Mouse (Mus musculus) cerebellum, postnatal 25 days (tissue): Measurements from ENCODE around the gene Fbxo42.

ENCODE experiments used
- DNase-seq, 2 experiments: peaks; one replicate each; pipeline ENCODE4 v3.0.0; 2021; ENCODE audit warnings: mixed read lengths in 2 of 2

Gene Fbxo42

DNA sequence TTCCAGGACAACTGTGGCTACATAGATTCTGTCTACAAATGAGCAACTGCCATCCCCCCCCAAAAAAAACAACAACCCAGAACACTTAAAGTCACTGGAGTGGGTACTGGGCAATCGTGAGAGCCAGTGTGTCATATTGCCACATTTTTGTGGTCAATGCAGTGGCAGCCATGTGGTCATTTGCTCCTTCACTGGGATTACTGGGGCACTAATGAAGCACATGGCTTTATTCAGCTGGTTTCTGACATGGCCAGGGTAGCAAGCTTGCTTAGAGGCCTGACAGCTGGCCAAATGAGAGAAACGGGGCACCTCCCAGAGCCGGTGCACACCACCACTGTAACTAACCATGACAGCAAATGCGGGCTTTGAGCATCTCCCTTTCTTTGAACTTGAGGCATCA is 30.8 kb downstream of the Fbxo42 start:
- DNase-seq = no peak

DNA sequence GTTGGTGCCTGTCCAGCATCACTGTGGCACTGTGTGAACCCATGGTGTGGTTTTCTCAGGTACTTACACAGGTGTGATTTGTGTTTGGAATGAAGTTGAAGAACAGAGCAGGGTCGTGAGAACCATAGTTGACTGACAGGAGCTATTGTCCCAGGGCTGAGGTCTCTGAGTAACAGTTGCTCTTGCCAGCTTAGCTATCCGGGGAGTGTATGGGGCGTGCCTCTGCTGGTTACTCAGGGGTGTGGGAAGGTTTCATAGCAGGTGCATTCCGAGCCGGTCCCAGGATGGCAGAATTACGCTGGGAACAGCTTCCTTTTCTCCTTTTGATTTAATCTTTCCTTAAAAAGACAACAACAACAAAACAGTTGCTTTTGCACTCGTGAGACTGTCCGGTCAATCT is 33.1 kb downstream of the Fbxo42 start:
- DNase-seq = no peak

DNA sequence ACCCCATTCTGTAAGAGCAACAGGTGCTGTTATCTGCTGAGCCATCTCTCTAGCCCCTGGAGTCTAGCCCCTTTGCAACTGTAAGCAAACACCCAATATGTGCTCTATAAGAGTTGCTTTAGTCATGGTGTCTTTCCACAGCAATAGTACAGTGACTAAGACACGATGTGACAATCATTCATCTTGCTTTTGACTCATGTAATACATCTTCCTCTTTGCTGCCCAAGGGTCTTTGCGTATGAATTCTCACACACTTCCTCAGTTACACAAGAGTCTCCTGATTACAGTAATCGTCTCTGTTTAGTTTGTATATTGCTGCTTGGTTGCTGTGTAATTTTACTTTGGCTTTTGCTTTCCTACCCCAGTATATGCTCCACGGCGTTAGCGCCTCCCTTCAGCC is 34.3 kb downstream of the Fbxo42 start:
- no peak for DNase-seq

DNA sequence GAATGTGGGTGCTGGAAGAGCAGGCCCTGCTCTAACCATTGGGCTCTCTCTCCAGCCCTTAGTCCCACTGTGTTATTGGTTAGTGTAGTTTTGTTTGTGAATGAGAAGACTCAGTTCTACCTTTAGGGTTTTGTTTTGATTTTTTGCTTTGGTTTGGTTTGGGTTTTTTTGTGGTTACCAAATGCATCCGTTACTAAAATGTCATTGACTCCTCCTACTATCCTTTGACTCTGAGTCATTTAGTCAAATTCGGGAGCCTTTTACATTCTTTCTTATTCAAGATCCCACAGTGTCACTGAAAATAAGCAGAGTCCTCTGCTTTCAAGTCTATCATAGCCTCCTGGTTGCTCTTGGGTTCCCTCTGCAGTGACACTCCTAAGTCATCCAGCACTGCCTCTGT is 36.2 kb downstream of the Fbxo42 start:
- DNase-seq = no peak

DNA sequence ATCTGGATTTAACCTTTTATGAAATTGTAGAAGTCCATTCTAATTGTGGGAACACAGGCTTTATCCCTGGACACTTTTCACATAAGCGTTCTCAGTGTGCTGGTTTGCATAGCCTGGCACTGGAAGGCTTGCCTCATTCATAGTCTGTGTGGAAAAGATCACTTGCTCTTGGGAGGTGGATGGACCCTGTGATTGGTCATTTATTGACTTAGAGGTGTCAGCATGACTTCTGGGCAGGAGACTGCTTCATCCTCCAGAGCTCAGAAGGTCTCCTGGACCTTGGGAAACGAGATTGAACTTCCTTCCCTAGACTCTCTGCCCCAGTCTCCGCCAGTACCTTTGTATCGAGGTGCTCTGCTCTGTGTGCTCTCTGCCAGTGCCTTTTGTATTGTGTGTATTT is 36.7 kb downstream of the Fbxo42 start:
- DNase-seq = no peak

DNA sequence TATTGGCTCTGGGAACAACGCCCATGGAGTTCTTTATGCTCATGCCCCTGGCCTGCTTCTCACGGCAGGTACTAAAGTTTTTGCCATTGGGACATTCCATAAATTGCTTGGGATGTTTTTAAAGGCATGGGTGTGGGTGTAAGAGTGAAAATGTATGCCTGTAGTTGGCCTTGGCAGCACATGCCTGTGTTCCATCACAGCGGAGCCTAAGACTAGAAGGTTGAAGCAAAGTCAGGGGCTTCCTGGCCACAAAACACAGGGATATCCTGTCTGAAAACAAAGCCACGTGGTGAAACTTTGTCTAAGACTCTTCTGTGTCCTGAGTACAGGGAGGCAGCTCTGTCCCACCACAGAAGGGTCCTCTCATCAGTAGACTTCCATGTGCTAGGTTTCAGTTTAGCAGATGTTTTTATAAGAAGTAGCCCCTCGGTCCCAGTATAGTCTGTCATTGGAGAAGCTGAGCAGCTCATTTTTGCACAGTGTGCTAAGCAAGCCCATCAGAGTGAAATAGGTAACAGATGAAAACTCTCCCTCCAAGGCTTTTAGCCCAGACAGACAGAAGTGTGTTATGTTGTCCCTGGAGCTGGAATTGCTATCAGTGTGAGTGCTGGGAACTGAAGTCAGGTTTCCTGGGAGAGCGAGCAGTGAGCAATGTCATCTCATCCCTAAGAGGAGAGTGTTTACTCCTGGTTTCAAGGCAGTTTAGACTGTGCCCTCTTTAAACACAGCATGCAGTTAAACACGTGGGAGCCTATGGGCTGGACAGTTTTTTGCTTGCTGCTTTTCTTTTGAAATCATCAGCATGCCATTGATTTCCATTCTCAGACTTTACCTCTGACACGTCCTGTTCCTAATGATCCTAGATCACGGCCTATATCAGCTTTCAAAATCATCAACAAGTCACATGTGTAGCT is 39.5 kb downstream of the Fbxo42 start:
- no peak for DNase-seq

DNA sequence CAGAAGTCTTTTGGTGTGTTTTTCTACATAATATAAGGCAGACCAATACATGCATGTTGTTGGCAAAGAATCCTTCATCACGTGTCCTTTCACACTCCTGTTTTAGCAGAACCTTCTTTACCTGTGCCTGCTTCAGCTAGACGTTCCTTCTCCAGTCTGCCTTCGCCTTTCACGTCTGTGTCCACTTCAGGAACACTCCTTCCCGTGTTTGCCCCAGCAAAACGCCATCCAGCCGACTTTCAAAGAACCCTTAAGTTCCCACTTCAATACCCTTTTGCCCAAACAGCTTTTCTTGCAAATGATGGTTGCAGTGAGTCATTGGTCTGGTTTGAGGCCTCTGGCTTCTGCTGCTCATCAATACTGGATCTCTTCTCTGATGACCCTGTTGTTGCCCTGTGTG is 43.6 kb downstream of the Fbxo42 start:
- no peak for DNase-seq

DNA sequence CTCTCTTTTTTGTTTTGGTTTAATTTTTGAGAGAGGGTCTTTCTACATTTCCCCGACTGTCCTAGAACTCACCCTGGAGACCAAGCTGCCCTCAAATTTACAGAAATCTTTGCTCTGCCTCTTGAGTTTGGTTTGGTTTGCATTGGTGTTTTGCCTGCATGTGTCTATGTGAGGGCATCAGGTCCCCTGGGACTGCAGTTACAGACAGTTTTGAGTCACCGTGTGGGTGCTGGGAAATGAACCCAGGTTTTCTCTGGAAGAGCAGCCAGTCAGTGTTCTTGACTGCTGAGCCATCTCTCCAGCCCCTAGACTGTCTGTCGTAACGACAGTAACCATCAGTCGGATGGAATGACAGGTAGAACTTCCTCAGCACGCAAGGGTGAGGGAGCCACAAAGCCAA is 46.8 kb downstream of the Fbxo42 start:
- no peak for DNase-seq

DNA sequence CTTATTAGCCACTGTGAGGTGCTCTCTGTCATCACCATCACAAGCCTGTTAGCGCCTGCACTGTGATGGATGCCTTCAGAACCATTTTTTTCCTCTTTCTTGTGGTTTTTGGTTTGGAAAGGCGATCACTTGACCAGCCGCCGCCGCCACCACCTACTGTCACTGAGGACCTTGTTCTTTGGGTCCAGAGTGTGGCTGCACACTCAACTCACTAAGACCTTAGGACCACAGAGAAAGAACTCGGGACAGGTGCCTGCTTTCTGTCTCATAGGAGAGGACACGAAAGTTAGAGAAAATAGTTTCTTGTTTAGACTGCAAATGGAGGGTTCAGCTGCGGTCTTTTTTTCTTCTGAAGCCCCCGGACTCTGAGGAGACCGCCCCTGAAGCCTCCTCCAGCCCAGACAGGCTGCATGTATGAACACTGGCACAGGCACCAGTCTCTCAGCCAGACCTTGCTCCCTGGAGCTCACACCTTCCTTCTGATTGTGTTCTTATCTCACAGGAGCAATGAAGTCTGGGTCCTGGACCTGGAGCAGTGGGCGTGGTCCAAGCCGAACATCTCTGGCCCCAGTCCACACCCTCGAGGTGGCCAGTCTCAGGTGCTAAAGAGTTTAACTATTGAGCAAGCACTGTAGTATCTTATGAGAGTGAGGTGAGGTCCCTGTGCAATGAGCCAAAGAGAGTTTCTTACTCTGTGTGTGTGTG is 49.4 kb downstream of the Fbxo42 start:
- DNase-seq = no peak

DNA sequence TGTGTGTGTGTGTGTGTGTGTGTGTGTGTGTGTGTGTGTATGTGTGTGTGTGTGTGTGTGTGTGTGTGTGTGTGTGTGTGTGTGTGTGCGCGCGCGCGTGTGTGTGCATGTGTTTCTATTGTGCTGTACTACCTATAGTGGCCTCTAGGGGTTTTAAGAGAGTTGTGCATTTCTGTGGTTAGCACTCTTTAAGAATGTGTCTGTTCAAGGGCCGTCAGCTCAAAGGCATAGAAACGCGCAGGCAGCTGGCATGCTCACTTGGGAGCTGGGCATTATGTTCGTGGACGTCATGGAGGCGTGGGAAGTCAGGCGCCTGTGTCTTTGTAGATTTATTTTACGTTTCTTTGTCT is 49.9 kb downstream of the Fbxo42 start:
- DNase-seq = no peak

DNA sequence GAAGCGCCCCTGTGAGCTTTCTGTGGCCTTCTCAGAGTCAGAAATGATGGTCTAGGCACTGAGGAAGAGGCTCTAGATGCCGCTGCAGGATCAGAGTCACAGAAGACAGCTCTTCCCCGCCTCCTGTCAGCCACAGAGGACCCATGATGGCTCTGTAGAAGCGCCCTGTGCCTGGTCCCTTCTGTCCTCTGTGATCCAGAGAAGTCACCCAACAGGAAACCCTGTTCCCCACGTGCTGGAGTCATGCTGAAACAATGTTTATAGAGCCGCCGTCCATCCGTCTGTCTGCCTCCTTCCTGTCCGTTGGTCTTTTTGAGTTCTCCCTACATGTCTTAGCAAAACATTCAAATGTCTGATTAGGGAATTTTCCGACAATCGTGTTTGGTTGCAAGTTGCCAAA is 53.2 kb downstream of the Fbxo42 start:
- no peak for DNase-seq

DNA sequence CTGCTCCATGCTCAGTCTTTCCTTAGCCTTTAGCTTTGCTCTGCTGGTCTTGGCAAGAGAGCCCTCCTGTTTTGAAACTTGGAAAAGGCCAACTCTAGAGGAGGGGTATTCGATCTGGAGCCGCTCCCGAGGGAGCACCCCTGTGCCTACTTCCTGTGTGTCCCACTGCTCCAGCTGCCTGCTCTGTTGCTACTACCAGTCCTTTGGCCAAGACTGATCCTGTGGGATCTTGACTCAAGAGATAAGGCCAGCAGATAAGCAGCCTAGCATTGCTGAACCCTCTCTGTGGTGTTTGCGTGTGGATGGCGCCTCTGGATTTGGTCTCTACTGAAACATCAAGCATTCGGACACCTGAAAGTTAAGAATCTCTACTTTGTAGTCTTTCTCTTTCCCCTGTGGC is 54.5 kb downstream of the Fbxo42 start:
- no peak for DNase-seq

DNA sequence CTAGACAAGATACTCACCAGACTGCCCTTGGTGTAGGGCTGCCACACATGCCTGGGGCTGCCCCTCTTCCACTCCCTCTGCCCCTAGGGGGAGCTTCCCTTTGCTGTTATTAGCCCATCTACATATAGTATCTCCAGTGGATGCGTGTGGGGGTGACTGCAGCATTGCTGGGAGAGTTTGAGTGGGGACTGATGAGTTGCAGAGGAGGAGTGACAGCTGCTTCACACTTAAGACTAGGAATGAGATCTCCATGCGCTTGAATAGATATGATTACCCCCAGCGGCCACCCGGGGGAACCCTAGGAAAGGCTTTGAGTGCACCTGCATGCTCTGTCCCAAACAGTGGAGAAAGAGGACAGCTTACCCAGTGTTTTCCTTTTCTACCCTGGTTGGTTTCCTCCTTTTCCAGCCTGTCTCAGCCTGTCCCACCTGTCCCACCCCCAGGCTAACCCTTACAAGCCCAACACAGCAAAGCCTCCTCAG is 56.9 kb downstream of the Fbxo42 start:
- peak; percentile 43 to 50 for DNase-seq

DNA sequence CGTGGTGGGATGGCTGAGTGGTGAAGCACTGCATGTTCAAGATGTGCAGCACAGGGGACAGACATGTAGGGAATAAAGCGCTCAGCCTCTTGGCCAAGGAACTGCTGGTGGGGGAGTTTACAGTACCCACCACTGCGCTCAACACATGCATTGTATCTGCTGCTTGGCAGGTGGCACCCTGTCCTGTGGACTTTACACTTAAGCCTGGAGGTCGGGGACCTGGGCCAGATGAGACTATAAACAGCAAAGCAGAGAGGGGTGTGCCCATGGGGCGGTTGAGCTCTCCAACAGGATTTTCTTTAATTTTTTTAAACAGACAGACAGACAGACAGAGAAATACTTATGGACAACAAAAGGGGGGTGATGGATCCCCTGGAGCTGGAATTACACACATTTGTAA is 59.4 kb downstream of the Fbxo42 start:
- no peak for DNase-seq

DNA sequence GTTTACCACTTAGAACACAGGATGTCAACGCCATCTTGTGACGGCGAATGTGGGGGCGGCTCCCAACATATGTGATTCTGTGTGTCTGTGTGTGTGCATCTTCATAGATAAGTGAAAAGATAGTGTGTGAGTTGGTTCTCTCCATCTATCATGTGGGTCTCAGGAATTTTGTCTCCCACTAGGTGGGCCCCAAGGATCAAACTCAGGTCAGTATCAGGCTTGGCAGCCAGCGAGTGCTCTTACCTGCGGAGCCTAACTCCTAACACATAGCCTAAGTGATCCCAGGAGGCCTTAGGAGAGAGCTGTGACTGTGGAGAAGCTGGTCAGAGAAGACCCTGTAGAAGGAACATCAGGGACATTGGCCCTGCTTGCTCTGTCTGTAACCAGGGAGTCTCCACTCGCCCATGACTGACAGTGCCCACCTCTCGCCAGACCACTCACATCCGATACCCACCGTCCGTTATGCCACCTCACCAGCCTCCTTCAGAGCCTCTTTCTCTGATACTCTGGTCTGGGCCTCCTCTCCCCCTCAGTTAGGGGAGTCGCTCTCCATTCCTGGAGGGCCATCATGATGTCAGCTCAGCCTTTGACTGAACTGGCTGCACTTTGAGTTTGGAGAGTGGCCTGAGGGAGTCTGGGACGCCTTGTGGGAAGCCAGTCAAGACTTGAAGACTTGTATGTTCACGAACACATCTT is 63.0 kb downstream of the Fbxo42 start:
- DNase-seq = no peak

DNA sequence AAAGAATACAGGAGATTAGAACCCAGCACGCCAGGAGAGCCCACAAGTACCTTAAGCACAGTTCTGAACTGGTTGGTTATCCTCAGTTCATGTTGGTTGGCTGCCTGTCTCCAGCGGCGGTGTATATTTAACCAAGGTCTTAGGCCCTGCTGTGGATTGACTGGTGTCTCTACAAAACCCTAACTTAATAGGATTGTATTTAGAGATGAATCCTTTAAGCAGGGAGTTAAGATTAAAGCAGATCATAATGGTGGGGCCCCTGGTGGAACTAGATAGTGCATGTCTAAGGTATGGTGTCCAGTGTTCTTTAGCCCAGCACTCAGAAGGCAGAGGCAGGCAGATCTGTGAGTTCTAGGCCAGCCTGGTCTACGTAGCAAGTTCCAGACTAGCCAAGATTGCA is 63.9 kb downstream of the Fbxo42 start:
- DNase-seq = no peak

DNA sequence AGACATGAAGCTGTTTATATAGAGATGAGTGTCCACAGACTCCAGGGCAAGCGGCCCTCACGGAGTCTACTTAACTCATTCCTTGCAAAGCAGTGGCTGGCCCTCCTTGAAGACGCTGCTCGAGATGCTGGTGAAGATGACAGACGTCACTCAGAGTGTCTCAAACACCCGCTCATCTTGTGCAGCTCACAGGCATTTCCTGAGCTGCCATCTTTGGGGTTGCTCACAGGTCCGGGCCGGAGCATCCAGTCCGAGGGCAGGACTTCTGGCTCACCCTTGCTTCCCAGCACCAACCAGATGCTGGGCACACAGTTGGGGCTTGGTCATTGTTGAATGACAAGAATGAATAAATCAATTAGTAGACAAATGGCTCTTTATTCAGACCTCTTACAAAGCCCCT is 65.2 kb downstream of the Fbxo42 start:
- DNase-seq = no peak

DNA sequence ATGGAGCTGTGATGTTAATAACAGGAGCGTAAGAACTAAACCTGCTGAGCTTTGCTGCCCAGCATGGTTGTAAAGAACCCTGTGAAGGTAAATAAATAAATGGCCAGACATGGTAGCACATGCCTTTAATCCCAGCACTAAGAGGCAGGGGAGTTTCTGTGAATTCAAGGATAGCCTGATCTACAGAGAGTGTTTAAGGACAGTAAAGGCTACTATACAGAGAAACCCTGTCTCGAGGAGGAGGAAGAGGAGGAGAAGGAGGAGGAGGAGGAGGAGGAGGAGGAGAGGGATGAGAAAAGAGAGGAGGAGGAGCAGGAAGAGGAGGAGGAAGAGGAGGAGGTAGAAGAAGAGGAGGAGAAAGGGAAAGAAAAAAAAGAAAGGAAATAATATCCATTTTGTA is 65.6 kb downstream of the Fbxo42 start:
- DNase-seq = no peak

DNA sequence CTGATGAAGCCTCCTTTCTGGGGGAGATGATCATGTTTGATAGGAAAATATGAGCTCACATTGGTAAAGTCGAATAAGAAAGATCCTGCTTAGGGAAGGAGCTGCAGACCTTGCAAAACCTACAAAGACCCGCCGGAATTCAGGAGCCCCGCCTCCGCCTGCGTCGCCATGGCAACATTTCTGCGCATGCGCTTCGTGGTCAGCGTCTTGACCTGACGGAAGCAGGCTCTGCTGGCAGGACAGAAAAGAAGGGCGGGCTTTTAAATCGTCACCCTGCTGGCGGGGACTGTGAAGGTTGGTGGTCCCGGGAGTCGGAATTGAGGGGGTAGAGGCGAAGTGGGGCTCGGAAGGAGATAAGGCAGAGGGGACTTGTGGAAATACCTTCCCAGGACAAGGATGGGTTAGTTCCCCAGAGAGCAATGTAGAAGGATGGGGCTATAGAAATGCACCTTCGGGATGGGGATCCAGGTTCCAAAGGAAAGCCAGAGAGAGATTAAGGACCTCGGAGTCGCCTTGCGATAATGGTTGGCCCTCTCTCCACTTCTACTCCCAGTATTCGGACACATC is 66.1 kb downstream of the Fbxo42 start, which contains the start of gene Rsg1:
Gene Rsg1 (plus strand): TSS at position 187 of the 567 bp plus-strand sequence.
- DNase-seq = peak; percentile 95 to 97

DNA sequence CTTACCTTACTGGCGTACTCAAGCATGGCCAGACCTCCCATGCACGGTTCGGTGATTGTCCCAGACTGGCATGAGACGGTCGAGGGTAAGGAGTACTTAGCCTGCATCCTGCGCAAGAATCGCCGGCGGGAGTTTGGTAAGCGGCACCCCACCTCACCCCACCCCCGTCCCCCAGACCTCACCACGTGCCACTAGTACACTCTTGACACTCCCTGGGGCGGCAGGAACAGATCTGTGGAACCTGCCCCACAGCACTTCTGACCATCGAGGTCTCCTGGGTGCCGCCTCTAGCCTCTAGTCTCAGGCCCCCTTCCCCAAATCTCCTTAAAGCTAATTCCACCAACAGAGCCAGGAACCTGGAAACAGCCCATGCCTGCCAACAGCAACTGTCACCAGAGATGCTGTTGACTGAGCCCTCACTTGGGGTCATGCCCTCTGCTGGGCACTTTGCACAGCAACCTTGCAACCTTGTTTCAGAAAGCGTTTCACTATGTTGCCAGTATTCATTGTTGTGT is 66.7 kb downstream of the Fbxo42 start:
- peak; percentile 43 to 61 for DNase-seq

DNA sequence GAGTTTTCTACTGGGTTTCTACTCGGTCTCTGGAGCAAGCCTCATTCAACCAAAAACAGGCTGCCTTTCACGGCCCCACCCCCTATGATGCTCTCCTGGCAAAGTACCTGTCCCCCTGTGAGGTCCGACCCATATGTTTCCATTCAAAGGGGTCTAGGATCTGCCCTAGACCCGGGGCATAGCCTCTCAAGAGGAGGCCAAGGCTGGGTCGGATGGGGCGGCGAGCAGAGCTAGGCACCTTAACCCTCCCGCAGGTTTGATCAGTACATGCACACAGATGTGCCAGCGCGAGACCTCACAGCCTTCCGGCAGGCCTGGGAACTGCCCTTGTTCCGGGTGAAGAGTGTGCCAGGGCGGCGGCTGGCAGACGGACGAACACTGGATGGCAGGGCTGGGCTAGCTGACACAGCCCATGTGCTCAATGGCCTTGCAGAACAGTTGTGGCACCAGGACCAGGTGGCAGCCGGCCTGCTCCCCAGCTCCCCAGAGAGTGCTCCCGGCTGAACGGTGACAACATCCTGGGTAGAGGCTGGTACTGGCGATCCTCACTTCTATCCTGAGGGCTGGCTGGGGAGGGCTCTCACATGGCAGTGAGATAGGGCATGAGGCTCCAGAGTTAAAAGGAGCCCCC is 72.0 kb downstream of the Fbxo42 start:
- DNase-seq = peak in 1 of 2 experiments; percentile 37

DNA sequence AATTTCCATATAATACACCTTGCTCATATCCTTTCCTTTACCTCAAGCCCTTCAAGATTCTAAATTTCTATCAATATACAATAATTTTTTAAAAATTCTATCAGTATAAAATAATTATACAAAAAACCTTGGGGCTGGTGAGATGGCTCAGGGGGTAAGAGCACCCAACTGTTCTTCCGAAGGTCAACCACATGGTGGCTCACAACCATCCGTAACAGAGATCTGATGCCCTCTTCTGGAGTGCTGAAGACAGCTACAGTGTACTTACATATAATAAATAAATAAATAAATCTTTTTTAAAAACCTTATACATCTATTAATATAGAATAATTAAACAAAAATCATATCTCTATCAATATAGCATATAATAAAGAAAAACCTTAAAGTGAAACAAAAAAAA is 74.1 kb downstream of the Fbxo42 start:
- no peak for DNase-seq
